Mouse (Mus musculus): ENCODE data around the gene Zfp981. TPM values are rescaled to one million over a fixed set of nuclear protein-coding genes. Genes with fewer than 3 reads are reported as not detected.
"Not testable (repeated sequence)": the region's sequence is repeated elsewhere in the genome, so short reads cannot be mapped to it uniquely, and the experiment has no call there.

Gene Zfp981
- total and polyA plus RNA-seq, 2 experiments = not detected

- DNase-seq (ENCODE audit: extremely low read depth, low read depth, low spot score) = no peak
- Histone ChIP-seq H3K27ac (replicated peaks; ENCODE audit: insufficient read depth, low read depth, low read length) (no peak overlapping the region), H3K36me3 (ENCODE audit: control insufficient read depth, insufficient read depth, low read length) (no peaks in the 10 kb centered on the region), H3K79me2 (ENCODE audit: control insufficient read depth, insufficient read depth, low read length) (no peaks in the 10 kb centered on the region), H3K9ac (ENCODE audit: low read depth, low read length) (no peak overlapping the region), H3K27me3 (ENCODE audit: control insufficient read depth, insufficient read depth, low read length) (no peaks in the 10 kb centered on the region; the same call in 1 of the 2 replicates), H3K4me1 (ENCODE audit: control insufficient read depth, insufficient read depth, low read length) (no peaks in the 10 kb centered on the region), H3K4me3 (ENCODE audit: insufficient read depth, low read depth, low read length) (no peak overlapping the region)
- TF ChIP-seq CTCF (IDR thresholded peaks at IDR 0.05; ENCODE audit: low read depth, low read length) (no peak), POLR2A (IDR thresholded peaks at IDR 0.05; ENCODE audit: extremely low read depth, insufficient read depth, low read length) (no peak)
- 51% methylated on average over 2 of the region's 2 CpGs for WGBS
These were observed 44.7 kb upstream of the Zfp981 start for GRCm38 (mm10) chr4:146457126-146457525.

- Histone ChIP-seq H3K4me3 (ENCODE audit: insufficient read depth, low read depth, low read length) (no peak overlapping the region), H3K27me3 (ENCODE audit: control insufficient read depth, insufficient read depth, low read length) (no peaks in the 10 kb centered on the region; the same call in 1 of the 2 replicates), H3K9ac (ENCODE audit: low read depth, low read length) (no peak overlapping the region), H3K4me1 (ENCODE audit: control insufficient read depth, insufficient read depth, low read length) (no peaks in the 10 kb centered on the region), H3K27ac (replicated peaks; ENCODE audit: insufficient read depth, low read depth, low read length) (no peak overlapping the region), H3K79me2 (ENCODE audit: control insufficient read depth, insufficient read depth, low read length) (no peaks in the 10 kb centered on the region), H3K36me3 (ENCODE audit: control insufficient read depth, insufficient read depth, low read length) (no peaks in the 10 kb centered on the region)
- DNase-seq (ENCODE audit: extremely low read depth, low read depth, low spot score) = no peak
- WGBS = 74% methylated on average over 1 of the region's 1 CpGs
- TF ChIP-seq POLR2A (IDR thresholded peaks at IDR 0.05; ENCODE audit: extremely low read depth, insufficient read depth, low read length) = no peak
- no peak for TF ChIP-seq CTCF (IDR thresholded peaks at IDR 0.05; ENCODE audit: low read depth, low read length)
These were observed 44.1 kb upstream of the Zfp981 start for GRCm38 (mm10) chr4:146457720-146458119.

DNA sequence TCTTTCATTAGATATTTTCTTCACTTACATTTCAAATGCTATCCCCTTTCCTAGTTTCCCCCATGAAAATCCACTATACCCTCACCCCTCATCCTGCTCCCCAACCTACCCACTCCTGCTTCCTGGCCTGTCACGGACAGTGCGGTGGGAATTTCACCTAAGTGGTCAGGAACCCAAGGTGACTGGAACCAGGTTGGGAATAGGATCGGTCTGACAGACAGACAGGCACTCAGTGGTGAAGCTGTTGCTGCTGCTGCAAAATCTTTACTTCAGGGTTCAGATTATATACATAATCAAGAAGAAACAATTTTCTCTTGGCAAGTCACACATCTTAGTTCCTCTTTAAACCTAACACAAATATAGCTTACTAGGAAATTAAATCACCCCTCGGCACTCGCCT is 42.0 kb upstream of the Zfp981 start:
- H3K79me2 ChIP-seq (ENCODE audit: control insufficient read depth, insufficient read depth, low read length); H3K27ac ChIP-seq (replicated peaks; ENCODE audit: insufficient read depth, low read depth, low read length); DNase-seq (ENCODE audit: extremely low read depth, low read depth, low spot score); H3K27me3 ChIP-seq (ENCODE audit: control insufficient read depth, insufficient read depth, low read length); H3K36me3 ChIP-seq (ENCODE audit: control insufficient read depth, insufficient read depth, low read length); H3K4me1 ChIP-seq (ENCODE audit: control insufficient read depth, insufficient read depth, low read length); H3K4me3 ChIP-seq (ENCODE audit: insufficient read depth, low read depth, low read length); H3K9ac ChIP-seq (ENCODE audit: low read depth, low read length): not testable (repeated sequence)
- 78% methylated on average over 5 of the region's 5 CpGs for WGBS

DNA sequence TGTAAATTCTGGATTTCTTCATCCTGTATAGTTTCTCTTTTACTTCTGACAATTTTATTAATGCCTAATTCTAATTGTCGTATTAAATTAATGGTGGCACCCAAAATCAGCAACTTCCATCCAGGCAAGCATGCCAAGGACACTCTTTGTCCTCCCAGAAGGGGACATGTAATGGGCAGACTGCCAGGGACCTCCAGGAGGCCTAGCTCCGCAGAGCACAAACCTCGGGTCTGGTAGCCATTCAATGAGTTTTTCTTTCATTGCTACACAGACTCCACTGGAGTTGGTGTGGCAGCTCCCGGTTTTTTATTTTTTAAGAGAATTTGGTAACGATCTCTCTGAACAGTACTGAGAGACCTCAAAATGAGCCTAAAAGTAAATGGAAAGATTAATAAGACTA is 41.1 kb upstream of the Zfp981 start:
- not testable (repeated sequence) for H3K4me1 ChIP-seq (ENCODE audit: control insufficient read depth, insufficient read depth, low read length); H3K36me3 ChIP-seq (ENCODE audit: control insufficient read depth, insufficient read depth, low read length); H3K27me3 ChIP-seq (ENCODE audit: control insufficient read depth, insufficient read depth, low read length); H3K27ac ChIP-seq (replicated peaks; ENCODE audit: insufficient read depth, low read depth, low read length); H3K9ac ChIP-seq (ENCODE audit: low read depth, low read length); DNase-seq (ENCODE audit: extremely low read depth, low read depth, low spot score); H3K79me2 ChIP-seq (ENCODE audit: control insufficient read depth, insufficient read depth, low read length); H3K4me3 ChIP-seq (ENCODE audit: insufficient read depth, low read depth, low read length)
- 77% methylated on average over 5 of the region's 5 CpGs for WGBS

DNA sequence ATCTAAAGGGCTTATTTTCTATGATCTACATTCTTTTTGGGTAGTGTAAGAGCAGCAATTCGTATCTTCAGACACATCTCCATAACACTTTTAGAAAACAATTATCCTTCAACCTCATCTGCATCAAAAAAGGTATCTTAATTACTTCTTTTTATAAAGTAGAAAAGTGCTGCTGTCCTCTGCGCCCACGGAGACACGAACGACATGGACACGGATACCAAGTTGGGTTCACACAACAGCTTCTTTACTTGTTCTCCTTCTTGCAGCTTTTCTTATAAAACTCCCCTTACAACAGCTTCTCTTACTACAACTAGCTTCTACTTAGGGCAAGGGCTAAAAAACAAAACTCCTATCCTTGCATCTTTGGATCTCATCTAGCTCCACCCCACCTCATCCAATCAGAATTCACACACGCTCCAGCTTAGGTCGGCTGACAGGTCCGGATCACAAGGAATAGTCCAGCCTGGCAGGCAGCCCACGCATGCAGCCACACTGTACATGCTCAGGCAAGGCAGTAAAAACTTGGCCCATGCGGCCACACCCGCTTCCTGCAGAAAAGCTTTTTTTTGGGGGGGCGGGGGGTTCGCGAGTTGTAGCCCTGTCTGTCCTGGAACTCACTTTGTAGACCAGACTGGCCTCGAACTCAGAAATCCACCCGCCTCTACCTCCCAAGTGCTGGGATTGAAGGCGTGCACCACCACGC is 38.0 kb upstream of the Zfp981 start:
- H3K4me3 ChIP-seq (ENCODE audit: insufficient read depth, low read depth, low read length); H3K79me2 ChIP-seq (ENCODE audit: control insufficient read depth, insufficient read depth, low read length); H3K27me3 ChIP-seq (ENCODE audit: control insufficient read depth, insufficient read depth, low read length); H3K36me3 ChIP-seq (ENCODE audit: control insufficient read depth, insufficient read depth, low read length); H3K4me1 ChIP-seq (ENCODE audit: control insufficient read depth, insufficient read depth, low read length); H3K27ac ChIP-seq (replicated peaks; ENCODE audit: insufficient read depth, low read depth, low read length); H3K9ac ChIP-seq (ENCODE audit: low read depth, low read length); DNase-seq (ENCODE audit: extremely low read depth, low read depth, low spot score): not testable (repeated sequence)
- 88% methylated on average over 19 of the region's 19 CpGs for WGBS

GRCm38 (mm10) chr4:146469984-146470383 is 31.8 kb upstream of the Zfp981 start:
- 91% methylated on average over 11 of the region's 12 CpGs for WGBS
- DNase-seq (ENCODE audit: extremely low read depth, low read depth, low spot score); H3K4me3 ChIP-seq (ENCODE audit: insufficient read depth, low read depth, low read length); H3K79me2 ChIP-seq (ENCODE audit: control insufficient read depth, insufficient read depth, low read length); H3K4me1 ChIP-seq (ENCODE audit: control insufficient read depth, insufficient read depth, low read length); H3K27ac ChIP-seq (replicated peaks; ENCODE audit: insufficient read depth, low read depth, low read length); H3K27me3 ChIP-seq (ENCODE audit: control insufficient read depth, insufficient read depth, low read length); H3K36me3 ChIP-seq (ENCODE audit: control insufficient read depth, insufficient read depth, low read length); H3K9ac ChIP-seq (ENCODE audit: low read depth, low read length): not testable (repeated sequence)

DNA sequence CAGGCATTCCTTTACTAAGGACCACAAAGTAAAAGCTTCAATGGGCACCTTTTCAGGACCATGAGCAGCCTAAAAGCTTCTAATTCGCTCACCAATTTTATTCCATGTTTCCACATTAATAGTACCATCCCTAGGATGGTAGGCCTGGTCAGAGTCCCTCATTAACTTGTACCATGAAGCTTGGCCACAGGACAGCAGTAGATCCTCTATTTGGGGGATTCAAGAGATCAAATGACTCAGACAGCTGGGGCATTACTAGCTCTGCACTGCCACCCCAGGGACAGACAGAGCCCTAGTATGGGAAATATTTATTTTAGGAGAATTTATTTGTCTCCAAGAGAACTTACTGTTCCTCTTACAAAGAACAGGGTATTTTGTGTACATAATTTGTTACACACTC is 27.6 kb upstream of the Zfp981 start:
- WGBS = no CpG with 5 or more reads among the region's 1 CpGs
- not testable (repeated sequence) for H3K36me3 ChIP-seq (ENCODE audit: control insufficient read depth, insufficient read depth, low read length)

DNA sequence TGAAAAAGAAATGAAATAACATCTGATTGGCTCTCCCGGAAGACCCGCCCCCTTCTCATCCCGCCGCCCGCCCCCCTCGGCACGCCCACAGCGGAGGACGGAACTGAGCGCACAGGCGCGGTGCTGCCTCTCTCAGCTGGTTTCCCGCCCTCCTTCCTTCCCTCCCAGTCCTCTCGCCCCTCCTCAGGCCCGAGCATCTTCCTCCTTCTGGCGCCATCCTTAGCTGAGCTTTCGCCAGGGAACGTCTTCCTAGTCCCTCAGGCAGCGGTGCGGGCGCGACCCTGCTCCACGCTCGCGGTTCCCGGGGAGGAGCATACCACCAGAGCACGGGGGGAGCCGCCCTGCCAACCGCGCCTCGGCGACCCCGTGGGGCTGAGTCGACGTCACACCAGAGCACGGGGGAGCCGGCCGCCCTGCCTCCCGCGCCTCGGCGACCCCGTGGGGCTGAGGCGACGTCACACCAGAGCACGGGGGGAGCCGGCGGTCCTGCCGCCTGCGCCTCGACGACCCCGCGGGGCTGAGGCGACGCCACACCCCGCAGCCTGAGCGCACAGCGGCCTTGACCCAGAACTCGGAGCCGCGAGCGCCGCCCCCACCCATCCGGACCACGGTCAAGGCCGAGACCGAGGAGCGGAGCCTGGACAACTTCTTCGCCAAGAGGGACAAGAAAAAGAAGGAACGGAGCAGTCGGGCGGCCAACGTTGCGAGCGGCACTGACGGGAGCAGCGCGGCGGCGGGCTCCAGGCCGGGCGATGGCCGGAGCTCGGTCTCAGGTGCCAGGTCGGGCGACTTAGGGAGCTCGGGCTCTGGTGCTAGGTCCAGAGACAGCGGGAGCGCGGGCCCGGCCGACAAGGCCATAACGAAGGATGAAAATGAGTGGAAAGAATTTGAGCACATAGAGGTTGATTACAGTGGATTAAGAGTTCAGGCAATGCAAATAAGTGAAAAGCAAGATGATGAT is 26.8 kb upstream of the Zfp981 start:
- DNase-seq (ENCODE audit: extremely low read depth, low read depth, low spot score); H3K27ac ChIP-seq (replicated peaks; ENCODE audit: insufficient read depth, low read depth, low read length); H3K4me3 ChIP-seq (ENCODE audit: insufficient read depth, low read depth, low read length); H3K27me3 ChIP-seq (ENCODE audit: control insufficient read depth, insufficient read depth, low read length); H3K79me2 ChIP-seq (ENCODE audit: control insufficient read depth, insufficient read depth, low read length); H3K36me3 ChIP-seq (ENCODE audit: control insufficient read depth, insufficient read depth, low read length); H3K9ac ChIP-seq (ENCODE audit: low read depth, low read length); H3K4me1 ChIP-seq (ENCODE audit: control insufficient read depth, insufficient read depth, low read length): not testable (repeated sequence)
- 54% methylated on average over 81 of the region's 94 CpGs for WGBS

More for the DNA sequence above, 27.6 kb upstream of the Zfp981 start:
- not testable (repeated sequence) for H3K4me3 ChIP-seq (ENCODE audit: insufficient read depth, low read depth, low read length); H3K9ac ChIP-seq (ENCODE audit: low read depth, low read length); H3K4me1 ChIP-seq (ENCODE audit: control insufficient read depth, insufficient read depth, low read length); H3K79me2 ChIP-seq (ENCODE audit: control insufficient read depth, insufficient read depth, low read length); H3K27ac ChIP-seq (replicated peaks; ENCODE audit: insufficient read depth, low read depth, low read length); H3K27me3 ChIP-seq (ENCODE audit: control insufficient read depth, insufficient read depth, low read length); DNase-seq (ENCODE audit: extremely low read depth, low read depth, low spot score)
